Mouse (Mus musculus): Measurements from ENCODE around the gene Sec22c. TPM values are rescaled to one million over a fixed set of nuclear protein-coding genes. Genes with fewer than 3 reads are reported as not detected.
A peak's percentile ranks its signal among the peaks of the same experiment; 100 is the strongest.

The Sec22c gene
- polyA plus RNA-seq, 1 experiment from 2014 or later = 34.5 TPM

DNA sequence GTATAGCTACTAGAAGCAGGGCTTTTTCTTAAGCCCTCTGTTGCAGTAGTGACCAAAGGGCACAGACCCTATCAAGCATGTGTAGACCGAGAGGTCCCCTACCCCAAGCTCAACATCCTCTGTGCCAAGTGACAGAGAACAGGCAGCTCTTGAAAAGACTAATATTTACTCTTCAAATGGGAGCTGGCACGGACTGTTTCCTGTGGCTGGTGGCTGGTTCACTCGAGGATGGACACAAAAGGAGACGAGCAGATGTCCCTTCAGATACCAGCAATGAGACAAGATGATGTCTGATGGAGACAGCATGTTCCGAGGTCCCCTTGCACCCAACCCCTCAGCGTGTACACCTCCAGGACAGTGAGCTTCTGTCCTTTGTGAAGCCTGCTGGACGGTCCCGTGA lies 27.8 kb downstream of the Sec22c start:
- Histone ChIP-seq H3K27ac (ENCODE audit: low read length) (no peak overlapping the region), H3K4me2 (ENCODE audit: low read length) (no peak overlapping the region), H3K9ac (ENCODE audit: low read depth, low read length) (no peak overlapping the region), H3K36me3 (ENCODE audit: control insufficient read depth, insufficient read depth, low read length) (no peaks in the 10 kb centered on the region; the same call in 1 of the 2 replicates), H3K4me1 (ENCODE audit: control insufficient read depth, insufficient read depth, low read length) (no peaks in the 10 kb centered on the region; the same call in 1 of the 2 replicates), H3K9me3 (replicated peaks; ENCODE audit: control insufficient read depth, low read length, poor library complexity, severe bottlenecking) (no peaks in the 10 kb centered on the region), H3K27me3 (ENCODE audit: control insufficient read depth, insufficient read depth, low read depth, low read length) (no peaks in the 10 kb centered on the region), H3K4me3 (ENCODE audit: low read depth, low read length) (no peak overlapping the region)
- WGBS = 80% methylated on average over 8 of the region's 8 CpGs
- ATAC-seq = no peak

DNA sequence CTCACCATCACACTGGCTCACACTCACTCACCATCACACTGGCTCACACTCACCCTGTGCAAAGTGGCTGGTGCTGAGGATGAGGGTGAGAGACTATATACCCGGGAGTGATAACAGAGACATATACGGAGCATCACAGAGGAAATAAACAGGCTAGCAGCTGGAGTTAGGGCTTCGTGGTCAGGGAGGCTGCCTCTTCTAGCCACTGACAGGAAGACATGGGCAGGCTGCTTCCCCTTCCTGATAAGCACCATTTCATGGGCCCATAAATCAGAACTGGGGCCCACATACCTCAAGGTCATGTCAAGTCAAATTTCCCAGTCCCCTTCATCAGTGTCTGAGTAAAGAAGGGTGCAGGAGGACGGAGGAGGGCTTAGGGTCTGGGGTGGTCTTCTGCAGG lies 28.2 kb downstream of the Sec22c start:
- Histone ChIP-seq H3K9ac (ENCODE audit: low read depth, low read length) (no peak overlapping the region), H3K36me3 (ENCODE audit: control insufficient read depth, insufficient read depth, low read length) (no peaks in the 10 kb centered on the region; the same call in 1 of the 2 replicates), H3K4me2 (ENCODE audit: low read length) (no peak overlapping the region), H3K9me3 (replicated peaks; ENCODE audit: control insufficient read depth, low read length, poor library complexity, severe bottlenecking) (no peaks in the 10 kb centered on the region), H3K4me1 (ENCODE audit: control insufficient read depth, insufficient read depth, low read length) (no peaks in the 10 kb centered on the region; the same call in 1 of the 2 replicates), H3K27ac (ENCODE audit: low read length) (no peak overlapping the region), H3K4me3 (ENCODE audit: low read depth, low read length) (no peak overlapping the region), H3K27me3 (ENCODE audit: control insufficient read depth, insufficient read depth, low read depth, low read length) (no peaks in the 10 kb centered on the region)
- WGBS = 78% methylated on average over 4 of the region's 4 CpGs
- no peak for ATAC-seq

DNA sequence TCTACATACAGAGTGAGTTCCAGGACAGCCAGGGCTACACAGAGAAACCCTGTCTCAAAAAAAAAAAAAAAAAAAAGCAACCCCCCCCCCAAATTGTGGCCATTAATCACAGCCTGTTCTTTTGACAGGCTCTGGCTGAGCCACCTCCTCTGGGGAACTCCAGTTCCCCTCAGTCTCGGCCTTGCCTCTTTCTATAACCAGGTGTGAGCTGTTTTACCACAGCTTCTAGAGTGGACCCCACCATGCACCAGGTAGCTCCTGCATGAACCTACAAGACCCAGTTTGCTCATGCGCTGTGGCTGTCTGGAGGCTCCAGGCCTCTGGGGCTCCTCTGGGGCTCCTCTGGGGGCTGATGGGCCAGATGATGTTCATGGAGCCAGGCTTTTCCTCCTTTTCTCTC lies 29.7 kb downstream of the Sec22c start:
- no peak overlapping the region for H3K27ac ChIP-seq (ENCODE audit: low read length)
- H3K4me2 ChIP-seq (ENCODE audit: low read length) = no peak overlapping the region
- no peaks in the 10 kb centered on the region; the same call in 1 of the 2 replicates for H3K4me1 ChIP-seq (ENCODE audit: control insufficient read depth, insufficient read depth, low read length)
- 96% methylated on average over 2 of the region's 2 CpGs for WGBS
- no peak overlapping the region for H3K9ac ChIP-seq (ENCODE audit: low read depth, low read length)
- H3K36me3 ChIP-seq (ENCODE audit: control insufficient read depth, insufficient read depth, low read length) = no peaks in the 10 kb centered on the region
- H3K27me3 ChIP-seq (ENCODE audit: control insufficient read depth, insufficient read depth, low read depth, low read length) = no peaks in the 10 kb centered on the region
- no peaks in the 10 kb centered on the region for H3K9me3 ChIP-seq (replicated peaks; ENCODE audit: control insufficient read depth, low read length, poor library complexity, severe bottlenecking)
- no peak for ATAC-seq
- H3K4me3 ChIP-seq (ENCODE audit: low read depth, low read length) = no peak overlapping the region

DNA sequence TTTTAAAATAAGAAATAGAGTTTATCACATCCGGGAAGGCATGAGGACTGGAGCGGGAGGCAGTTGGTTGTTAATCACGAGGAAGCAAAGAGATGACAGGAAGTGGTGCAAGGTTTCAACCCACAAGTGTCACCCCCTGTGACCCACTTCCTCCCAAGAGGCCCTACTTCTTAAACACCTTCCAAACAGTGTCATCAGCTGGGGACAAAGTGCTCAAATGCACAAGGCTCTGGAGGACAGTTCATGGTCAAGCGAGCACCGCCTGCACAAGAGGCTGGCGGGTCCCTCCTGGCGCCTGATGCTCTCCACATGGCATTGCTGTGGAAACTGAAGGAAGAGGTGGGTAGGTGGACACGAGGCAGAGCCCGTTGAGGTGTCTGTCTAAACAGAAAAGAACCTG lies 30.3 kb downstream of the Sec22c start:
- H3K9me3 ChIP-seq (replicated peaks; ENCODE audit: control insufficient read depth, low read length, poor library complexity, severe bottlenecking) = no peaks in the 10 kb centered on the region
- ATAC-seq = no peak
- H3K36me3 ChIP-seq (ENCODE audit: control insufficient read depth, insufficient read depth, low read length) = no peaks in the 10 kb centered on the region
- no peak overlapping the region for H3K4me2 ChIP-seq (ENCODE audit: low read length)
- H3K27ac ChIP-seq (ENCODE audit: low read length) = no peak overlapping the region
- peaks cover under 1% of the 10 kb centered on the region; the same call in 1 of the 2 replicates for H3K4me1 ChIP-seq (ENCODE audit: control insufficient read depth, insufficient read depth, low read length)
- no peak overlapping the region for H3K9ac ChIP-seq (ENCODE audit: low read depth, low read length)
- WGBS = 93% methylated on average over 9 of the region's 9 CpGs
- H3K4me3 ChIP-seq (ENCODE audit: low read depth, low read length) = no peak overlapping the region
- H3K27me3 ChIP-seq (ENCODE audit: control insufficient read depth, insufficient read depth, low read depth, low read length) = no peaks in the 10 kb centered on the region; the same call in 1 of the 2 replicates

DNA sequence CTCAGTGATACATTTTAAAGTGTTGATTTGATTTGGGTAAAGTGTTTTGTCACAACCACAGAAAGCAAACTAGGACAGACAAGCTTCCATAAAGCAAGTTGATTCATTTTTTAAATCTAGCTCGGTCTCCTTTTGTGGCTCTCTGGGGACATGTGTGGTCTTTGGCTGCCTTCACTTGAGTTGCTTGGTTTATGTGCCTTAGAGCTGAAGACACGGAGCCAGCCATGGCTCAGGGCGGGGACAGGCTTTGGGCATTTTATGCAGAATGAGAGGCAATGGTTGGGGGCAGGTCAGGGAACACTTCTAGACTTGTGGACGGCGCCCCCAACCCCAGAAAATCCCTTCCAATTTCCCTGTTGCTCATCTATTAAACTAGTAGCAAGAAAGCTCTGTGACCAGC lies 31.6 kb downstream of the Sec22c start:
- WGBS = 84% methylated on average over 5 of the region's 5 CpGs
- peaks cover 6% of the 10 kb centered on the region for H3K4me1 ChIP-seq (ENCODE audit: control insufficient read depth, insufficient read depth, low read length)
- no peak overlapping the region for H3K9ac ChIP-seq (ENCODE audit: low read depth, low read length)
- H3K27ac ChIP-seq (ENCODE audit: low read length) = no peak overlapping the region
- ATAC-seq = no peak
- H3K36me3 ChIP-seq (ENCODE audit: control insufficient read depth, insufficient read depth, low read length) = no peaks in the 10 kb centered on the region
- no peaks in the 10 kb centered on the region; the same call in 1 of the 2 replicates for H3K27me3 ChIP-seq (ENCODE audit: control insufficient read depth, insufficient read depth, low read depth, low read length)
- no peak overlapping the region for H3K4me3 ChIP-seq (ENCODE audit: low read depth, low read length)
- H3K9me3 ChIP-seq (replicated peaks; ENCODE audit: control insufficient read depth, low read length, poor library complexity, severe bottlenecking) = no peaks in the 10 kb centered on the region
- H3K4me2 ChIP-seq (ENCODE audit: low read length) = no peak overlapping the region

DNA sequence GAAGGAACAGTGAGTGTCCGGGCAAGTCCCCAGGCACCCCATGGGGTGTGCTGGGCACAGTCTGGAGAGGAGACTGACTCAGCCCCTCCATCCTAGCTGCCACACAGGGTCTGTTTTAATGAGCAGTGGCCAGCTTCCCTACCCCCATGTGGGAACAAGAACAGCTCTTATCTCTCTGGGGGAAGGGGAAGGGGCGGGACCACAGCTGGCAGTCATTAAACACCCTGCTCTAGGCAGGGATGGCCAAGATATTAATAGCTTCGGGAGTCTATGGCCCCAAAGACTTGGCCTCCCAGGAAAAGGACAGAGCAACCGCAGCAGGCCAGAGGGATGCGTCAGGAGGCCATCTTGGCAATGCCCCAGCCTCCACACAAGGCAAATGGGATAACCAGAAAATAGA lies 33.0 kb downstream of the Sec22c start:
- no peak overlapping the region for H3K27ac ChIP-seq (ENCODE audit: low read length)
- no peak for ATAC-seq
- WGBS = 77% methylated on average over 5 of the region's 5 CpGs

DNA sequence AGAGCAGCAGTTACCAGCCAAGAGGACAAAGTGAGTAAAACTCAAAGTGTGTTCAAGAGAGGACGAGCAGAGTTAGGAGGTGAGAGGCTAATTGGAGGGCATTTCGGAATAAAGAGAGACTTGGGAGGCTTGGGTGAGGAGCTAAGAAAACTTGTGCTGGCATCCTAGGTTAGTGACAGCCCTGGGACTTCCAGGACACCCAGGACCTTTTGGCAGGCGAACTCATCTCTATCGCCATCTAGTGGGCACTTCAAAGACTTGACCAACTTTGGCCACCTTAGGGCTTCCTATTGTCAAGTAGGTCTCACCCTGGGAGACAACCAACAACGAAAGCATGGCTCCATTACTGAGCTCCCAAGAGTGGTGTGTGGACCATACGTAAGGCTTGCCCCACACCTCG lies 34.0 kb downstream of the Sec22c start:
- H3K36me3 ChIP-seq (ENCODE audit: control insufficient read depth, insufficient read depth, low read length) = no peaks in the 10 kb centered on the region
- no peak overlapping the region for H3K4me2 ChIP-seq (ENCODE audit: low read length)
- H3K4me1 ChIP-seq (ENCODE audit: control insufficient read depth, insufficient read depth, low read length) = peaks cover 6% of the 10 kb centered on the region
- H3K4me3 ChIP-seq (ENCODE audit: low read depth, low read length) = no peak overlapping the region
- no peaks in the 10 kb centered on the region for H3K9me3 ChIP-seq (replicated peaks; ENCODE audit: control insufficient read depth, low read length, poor library complexity, severe bottlenecking)
- no peak; the same call in 1 of the 2 replicates for ATAC-seq
- no peak overlapping the region for H3K27ac ChIP-seq (ENCODE audit: low read length)
- WGBS = 18% methylated on average over 7 of the region's 7 CpGs
- H3K27me3 ChIP-seq (ENCODE audit: control insufficient read depth, insufficient read depth, low read depth, low read length) = peaks cover 3% of the 10 kb centered on the region
- no peak overlapping the region for H3K9ac ChIP-seq (ENCODE audit: low read depth, low read length)

More for the DNA sequence above, 33.0 kb downstream of the Sec22c start:
- no peaks in the 10 kb centered on the region for H3K9me3 ChIP-seq (replicated peaks; ENCODE audit: control insufficient read depth, low read length, poor library complexity, severe bottlenecking)
- H3K27me3 ChIP-seq (ENCODE audit: control insufficient read depth, insufficient read depth, low read depth, low read length) = peaks cover 3% of the 10 kb centered on the region
- H3K4me3 ChIP-seq (ENCODE audit: low read depth, low read length) = no peak overlapping the region
- no peaks in the 10 kb centered on the region for H3K36me3 ChIP-seq (ENCODE audit: control insufficient read depth, insufficient read depth, low read length)
- H3K9ac ChIP-seq (ENCODE audit: low read depth, low read length) = no peak overlapping the region
- H3K4me1 ChIP-seq (ENCODE audit: control insufficient read depth, insufficient read depth, low read length) = peaks cover 6% of the 10 kb centered on the region
- H3K4me2 ChIP-seq (ENCODE audit: low read length) = no peak overlapping the region

DNA sequence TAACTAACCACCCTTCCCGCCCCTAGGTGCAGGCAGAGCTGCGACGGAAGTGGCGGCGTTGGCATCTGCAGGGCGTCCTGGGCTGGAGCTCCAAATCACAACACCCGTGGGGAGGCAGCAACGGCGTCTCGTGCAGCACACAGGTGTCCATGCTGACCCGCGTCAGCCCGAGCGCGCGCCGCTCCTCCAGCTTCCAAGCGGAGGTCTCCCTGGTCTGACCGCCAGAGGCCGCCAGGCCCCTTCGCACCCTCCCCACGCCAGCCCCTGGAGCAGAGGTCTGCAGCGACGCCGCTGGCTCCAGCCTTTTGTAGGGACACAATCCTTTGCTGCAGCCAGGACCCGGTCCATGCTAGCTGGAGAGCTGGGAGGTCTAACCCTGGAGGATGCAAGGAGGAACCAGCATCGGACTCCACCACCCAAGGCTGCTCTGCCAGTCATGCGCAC lies 35.9 kb downstream of the Sec22c start:
- ATAC-seq = peak; percentile 72
- Histone ChIP-seq H3K4me3 (ENCODE audit: low read depth, low read length) (peak overlapping the region; percentile 47), H3K27me3 (ENCODE audit: control insufficient read depth, insufficient read depth, low read depth, low read length) (peaks cover 3% of the 10 kb centered on the region)

DNA sequence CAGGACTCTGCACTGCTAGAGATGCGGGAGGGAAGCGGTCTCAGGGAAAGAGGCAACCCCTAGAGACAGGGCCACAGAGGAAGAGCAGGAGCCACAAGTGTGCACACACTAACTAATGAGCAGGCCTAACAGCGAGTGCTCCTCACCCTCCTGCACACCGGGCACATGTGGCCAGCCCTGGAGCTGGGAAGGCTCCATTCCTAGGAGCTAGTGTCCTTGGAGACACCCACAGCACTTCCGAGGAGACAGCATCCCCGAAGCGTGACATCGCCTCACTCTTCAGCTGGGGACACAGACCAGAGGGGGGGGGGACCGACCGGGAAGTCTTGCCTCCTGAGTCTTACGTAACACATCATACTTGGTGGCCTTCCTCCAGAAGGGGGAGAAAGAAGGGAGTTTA lies 37.5 kb downstream of the Sec22c start:
- 60% methylated on average over 11 of the region's 11 CpGs for WGBS
- H3K36me3 ChIP-seq (ENCODE audit: control insufficient read depth, insufficient read depth, low read length) = no peaks in the 10 kb centered on the region
- ATAC-seq = no peak

More for the DNA sequence above, 35.9 kb downstream of the Sec22c start:
- no peak overlapping the region for H3K27ac ChIP-seq (ENCODE audit: low read length)
- no peaks in the 10 kb centered on the region for H3K36me3 ChIP-seq (ENCODE audit: control insufficient read depth, insufficient read depth, low read length)
- peak overlapping the region; percentile 84 for H3K4me2 ChIP-seq (ENCODE audit: low read length)
- WGBS = under 1% methylated on average over 28 of the region's 28 CpGs
- peaks cover 6% of the 10 kb centered on the region for H3K4me1 ChIP-seq (ENCODE audit: control insufficient read depth, insufficient read depth, low read length)
- H3K9me3 ChIP-seq (replicated peaks; ENCODE audit: control insufficient read depth, low read length, poor library complexity, severe bottlenecking) = no peaks in the 10 kb centered on the region
- H3K9ac ChIP-seq (ENCODE audit: low read depth, low read length) = peak overlapping the region; percentile 68

More for the DNA sequence above, 37.5 kb downstream of the Sec22c start:
- H3K27me3 ChIP-seq (ENCODE audit: control insufficient read depth, insufficient read depth, low read depth, low read length) = peaks cover 3% of the 10 kb centered on the region
- peaks cover 6% of the 10 kb centered on the region for H3K4me1 ChIP-seq (ENCODE audit: control insufficient read depth, insufficient read depth, low read length)
- H3K27ac ChIP-seq (ENCODE audit: low read length) = no peak overlapping the region
- H3K4me2 ChIP-seq (ENCODE audit: low read length) = no peak overlapping the region
- no peak overlapping the region for H3K4me3 ChIP-seq (ENCODE audit: low read depth, low read length)
- H3K9ac ChIP-seq (ENCODE audit: low read depth, low read length) = no peak overlapping the region
- no peaks in the 10 kb centered on the region for H3K9me3 ChIP-seq (replicated peaks; ENCODE audit: control insufficient read depth, low read length, poor library complexity, severe bottlenecking)
